Mouse (Mus musculus) splenic B cell, adult 2 months (primary cell): ENCODE measurements around the gene Psip1.
"Not testable (repeated sequence)": the region's sequence is repeated elsewhere in the genome, so short reads cannot be mapped to it uniquely, and the experiment has no call there.

Experiments
- DNase-seq: peaks from one replicate; pipeline ENCODE4 v3.0.0-alpha.2; 2011; ENCODE audit warnings: low read depth, low spot score
- H3K27me3 ChIP-seq: 2 replicates; pipeline ENCODE4 v1.6.1; 2012; ENCODE audit warnings: mild to moderate bottlenecking, low read length, moderate library complexity, mixed read lengths; ENCODE audit not compliant: control insufficient read depth, poor library complexity, insufficient read depth, severe bottlenecking
- H3K36me3 ChIP-seq: 2 replicates; pipeline ENCODE4 v1.6.1; 2012; ENCODE audit warnings: mild to moderate bottlenecking, low read length, moderate library complexity, mixed read lengths; ENCODE audit not compliant: control insufficient read depth, poor library complexity, insufficient read depth, severe bottlenecking

Psip1 gene

GRCm38 (mm10) chr4:83486117-83486901 lies at the start of gene Psip1:
Gene Psip1 (minus strand): TSS chr4:83486459.
- DNase-seq: peak; percentile 90
- Histone ChIP-seq H3K27me3 (no peaks in the 10 kb centered on the region), H3K36me3 (0 out of 2 replicates have a peak, but pooled peaks cover 2% of the 10 kb centered on the region)

GRCm38 (mm10) chr4:83534024-83534423 lies 47.8 kb upstream of the Psip1 start:
- no peak for DNase-seq
- Histone ChIP-seq H3K27me3 (no peaks in the 10 kb centered on the region), H3K36me3 (no peaks in the 10 kb centered on the region)

GRCm38 (mm10) chr4:83533168-83533911 lies 47.1 kb upstream of the Psip1 start:
- H3K36me3 ChIP-seq: no peaks in the 10 kb centered on the region
- no peak for DNase-seq
- H3K27me3 ChIP-seq: no peaks in the 10 kb centered on the region

DNA sequence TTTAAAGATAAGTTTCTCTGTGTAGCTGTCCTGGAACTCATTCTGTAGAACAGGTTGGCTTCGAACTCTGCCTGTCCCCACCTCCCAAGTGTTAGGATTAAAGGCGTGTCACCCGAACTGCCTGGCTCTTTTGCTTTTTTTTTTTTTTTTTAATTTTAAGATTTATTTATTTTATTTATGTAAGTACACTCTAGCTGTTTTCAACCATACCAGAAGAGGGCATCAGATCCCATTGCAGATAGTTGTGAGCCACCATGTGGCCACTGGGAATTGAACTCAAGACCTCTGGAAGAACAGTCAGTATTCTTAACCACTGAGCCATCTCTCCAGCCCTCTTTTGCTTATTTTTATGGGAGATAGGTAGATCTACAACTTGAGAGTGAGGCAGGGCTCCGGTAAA lies 43.8 kb upstream of the Psip1 start:
- not testable (repeated sequence) for H3K36me3 ChIP-seq, H3K27me3 ChIP-seq
- peak; percentile 36 for DNase-seq

DNA sequence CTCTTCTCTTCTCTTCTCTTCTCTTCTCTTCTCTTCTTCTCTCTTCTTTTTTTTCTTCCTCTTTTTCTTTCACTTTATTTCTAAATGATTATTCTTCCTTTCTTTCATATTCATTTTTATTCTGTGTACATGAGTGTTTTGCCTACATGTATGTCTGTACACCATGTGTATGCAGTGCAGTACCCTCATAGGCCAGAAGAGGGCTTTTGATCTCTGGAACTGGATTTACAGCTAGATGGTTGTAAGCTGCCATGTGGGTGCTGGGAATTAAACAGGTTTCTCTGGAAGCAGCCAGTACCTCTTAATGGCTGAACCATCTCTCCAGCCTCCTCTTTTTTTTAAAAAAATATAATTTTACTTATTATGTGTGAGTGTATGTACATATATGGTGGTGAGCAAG lies 41.7 kb upstream of the Psip1 start:
- no peaks in the 10 kb centered on the region for H3K27me3 ChIP-seq
- peak; percentile 78 for DNase-seq
- H3K36me3 ChIP-seq: no peaks in the 10 kb centered on the region

DNA sequence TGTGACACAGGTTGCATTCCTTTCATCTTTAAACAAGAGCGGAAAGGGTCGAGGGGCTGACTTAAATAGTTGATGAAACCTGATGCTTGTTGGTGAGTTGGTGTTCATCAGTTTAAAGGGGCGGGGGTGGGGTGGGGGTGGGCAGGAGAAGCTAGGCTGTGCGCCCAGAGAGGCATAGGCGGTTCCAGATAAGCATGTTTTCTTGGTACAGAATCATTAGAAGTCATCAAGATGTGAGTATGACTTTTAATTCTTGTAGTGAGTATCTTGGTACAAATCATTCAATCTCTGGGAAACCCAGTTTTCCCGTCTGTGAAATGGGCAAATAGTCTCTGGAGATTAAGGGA lies 40.7 kb upstream of the Psip1 start:
- no peak for DNase-seq
- Histone ChIP-seq H3K36me3 (no peaks in the 10 kb centered on the region), H3K27me3 (no peaks in the 10 kb centered on the region)

GRCm38 (mm10) chr4:83526270-83526987 lies 40.2 kb upstream of the Psip1 start:
- no peak for DNase-seq

GRCm38 (mm10) chr4:83525690-83526055 lies 39.4 kb upstream of the Psip1 start:
- H3K27me3 ChIP-seq: no peaks in the 10 kb centered on the region
- no peaks in the 10 kb centered on the region for H3K36me3 ChIP-seq
- no peak for DNase-seq

More at GRCm38 (mm10) chr4:83526270-83526987, 40.2 kb upstream of the Psip1 start:
- H3K27me3 ChIP-seq: no peaks in the 10 kb centered on the region
- no peaks in the 10 kb centered on the region for H3K36me3 ChIP-seq

GRCm38 (mm10) chr4:83524843-83525689 lies 38.8 kb upstream of the Psip1 start, which contains the start of gene Ccdc171:
Gene Ccdc171 (plus strand): TSS chr4:83525545.
- no peaks in the 10 kb centered on the region for H3K36me3 ChIP-seq
- H3K27me3 ChIP-seq: no peaks in the 10 kb centered on the region
- peak; percentile 97 for DNase-seq

- Histone ChIP-seq H3K36me3 (no peaks in the 10 kb centered on the region), H3K27me3 (no peaks in the 10 kb centered on the region)
- no peak for DNase-seq
Measured at GRCm38 (mm10) chr4:83524456-83524842, 38.2 kb upstream of the Psip1 start.

DNA sequence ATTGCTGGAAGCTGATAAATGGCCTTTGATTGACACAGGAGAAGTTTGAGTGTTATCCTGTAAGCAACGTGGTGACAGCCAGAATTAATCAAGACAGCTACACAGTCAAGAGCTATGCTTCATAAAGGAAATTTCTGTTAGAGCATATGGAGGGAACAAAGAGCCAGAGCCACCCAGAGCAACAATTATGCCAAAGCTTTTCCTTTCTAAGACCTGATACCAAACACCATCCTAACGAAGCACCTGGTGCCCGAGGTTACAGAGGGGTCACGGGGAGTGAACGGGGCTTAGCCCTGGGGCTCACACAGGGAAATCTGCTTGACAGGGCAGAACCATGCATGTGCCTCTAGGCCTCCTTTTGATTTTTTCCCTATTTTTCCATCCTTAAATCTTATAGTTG lies 35.8 kb upstream of the Psip1 start:
- no peak for DNase-seq
- Histone ChIP-seq H3K27me3 (no peaks in the 10 kb centered on the region; the same call in 1 of the 2 replicates), H3K36me3 (no peaks in the 10 kb centered on the region)

GRCm38 (mm10) chr4:83520308-83520707 lies 34.0 kb upstream of the Psip1 start:
- Histone ChIP-seq H3K27me3 (no peaks in the 10 kb centered on the region; the same call in 1 of the 2 replicates), H3K36me3 (no peaks in the 10 kb centered on the region)
- DNase-seq: peak; percentile 47

- Histone ChIP-seq H3K36me3 (no peaks in the 10 kb centered on the region), H3K27me3 (no peaks in the 10 kb centered on the region; the same call in 1 of the 2 replicates)
- DNase-seq: no peak
Measured at GRCm38 (mm10) chr4:83519807-83520206, 33.5 kb upstream of the Psip1 start.

GRCm38 (mm10) chr4:83519148-83519547 lies 32.9 kb upstream of the Psip1 start:
- no peak for DNase-seq
- no peaks in the 10 kb centered on the region; the same call in 1 of the 2 replicates for H3K27me3 ChIP-seq
- H3K36me3 ChIP-seq: no peaks in the 10 kb centered on the region
